Mouse (Mus musculus) myocyte (in vitro differentiated cells): ENCODE results near the gene Mcat. TPM values are rescaled to one million over a fixed set of nuclear protein-coding genes. Genes with fewer than 3 reads are reported as not detected.

Experiments
- H3K27me3 ChIP-seq: one replicate; pipeline ENCODE4 v1.6.1; 2011; ENCODE audit not compliant: control insufficient read depth, insufficient read depth, insufficient read length
- H3K36me3 ChIP-seq: one replicate; pipeline ENCODE4 v1.6.1; 2011; ENCODE audit not compliant: control insufficient read depth, insufficient read depth
- H3K4me2 ChIP-seq: one replicate; pipeline ENCODE4 v1.6.1; 2011; ENCODE audit warnings: low read depth, control low read depth
- H3K4me3 ChIP-seq: one replicate; pipeline ENCODE4 v1.5.1; 2011; ENCODE audit warnings: mild to moderate bottlenecking, control low read depth, moderate library complexity
- H3K79me2 ChIP-seq: one replicate; pipeline ENCODE4 v1.6.1; 2011; ENCODE audit not compliant: control insufficient read depth, insufficient read depth
- H3ac ChIP-seq: one replicate; pipeline ENCODE4 v1.6.1; 2011; ENCODE audit not compliant: control insufficient read depth, insufficient read length
- CEBPB ChIP-seq: IDR thresholded peaks from 2 replicates; pipeline ENCODE4 v1.6.1; 2011; ENCODE audit warnings: mild to moderate bottlenecking, moderate library complexity; ENCODE audit not compliant: poor library complexity, insufficient read depth, severe bottlenecking
- E2F4 ChIP-seq: IDR thresholded peaks from one replicate; pipeline ENCODE4 v1.6.1; 2011; ENCODE audit warnings: mild to moderate bottlenecking, control low read depth, moderate library complexity; ENCODE audit not compliant: insufficient read depth
- MAX ChIP-seq: IDR thresholded peaks from one replicate; pipeline ENCODE4 v1.6.1; 2011; ENCODE audit warnings: low read depth, mild to moderate bottlenecking, control low read depth
- MYOD1 ChIP-seq, 3 experiments: IDR thresholded peaks; one replicate each; pipeline ENCODE4 v1.6.1; 2011; ENCODE audit warnings: control low read depth in 2 of 3, low read depth in 2 of 3, mild to moderate bottlenecking in 2 of 3, moderate library complexity in 1 of 3; ENCODE audit not compliant: insufficient read length in 2 of 3, control insufficient read depth in 1 of 3
- MYOG ChIP-seq, 3 experiments: IDR thresholded peaks; one replicate each; pipeline ENCODE4 v1.6.1; 2011; ENCODE audit warnings: control low read depth in 2 of 3, low read depth in 2 of 3, mild to moderate bottlenecking in 2 of 3; ENCODE audit not compliant: insufficient read length in 2 of 3, control insufficient read depth in 1 of 3, insufficient read depth in 1 of 3
- POLR2A ChIP-seq: IDR thresholded peaks from one replicate; pipeline ENCODE4 v1.6.1; 2011; ENCODE audit warnings: low read depth, mild to moderate bottlenecking, control low read depth, moderate library complexity; ENCODE audit not compliant: insufficient read length
- POLR2AphosphoS2 ChIP-seq: IDR thresholded peaks from one replicate; pipeline ENCODE4 v1.6.1; 2011; ENCODE audit warnings: low read depth, control low read depth; ENCODE audit not compliant: insufficient read length
- REST ChIP-seq: IDR thresholded peaks from one replicate; pipeline ENCODE4 v1.6.1; 2011; ENCODE audit warnings: mild to moderate bottlenecking, control low read depth, moderate library complexity; ENCODE audit not compliant: insufficient read depth, insufficient read length
- SRF ChIP-seq: IDR thresholded peaks from one replicate; pipeline ENCODE4 v1.6.1; 2011; ENCODE audit warnings: low read depth; ENCODE audit not compliant: control insufficient read depth, insufficient read length
- TCF12 ChIP-seq: IDR thresholded peaks from one replicate; pipeline ENCODE4 v1.6.1; 2011; ENCODE audit warnings: mild to moderate bottlenecking, control low read depth; ENCODE audit not compliant: poor library complexity, insufficient read depth, severe bottlenecking
- TCF3 ChIP-seq: IDR thresholded peaks from one replicate; pipeline ENCODE4 v1.6.1; 2011; ENCODE audit warnings: low read depth, control low read depth; ENCODE audit not compliant: insufficient read length
- USF1 ChIP-seq: IDR thresholded peaks from one replicate; pipeline ENCODE4 v1.6.1; 2011; ENCODE audit warnings: low read depth, mild to moderate bottlenecking, control low read depth, moderate library complexity
- polyA plus RNA-seq: library from polyadenylated mRNA; unstranded; fragments of >200 nt; fragmentation: generic; extraction: Trizol; gene quantifications from one replicate; pipeline ENCODE4 v1.2.1, GENCODE M21; 2012; ENCODE audit warnings: missing spikeins

Mcat gene
- polyA plus RNA-seq, 1 experiment: 55.9 TPM

DNA sequence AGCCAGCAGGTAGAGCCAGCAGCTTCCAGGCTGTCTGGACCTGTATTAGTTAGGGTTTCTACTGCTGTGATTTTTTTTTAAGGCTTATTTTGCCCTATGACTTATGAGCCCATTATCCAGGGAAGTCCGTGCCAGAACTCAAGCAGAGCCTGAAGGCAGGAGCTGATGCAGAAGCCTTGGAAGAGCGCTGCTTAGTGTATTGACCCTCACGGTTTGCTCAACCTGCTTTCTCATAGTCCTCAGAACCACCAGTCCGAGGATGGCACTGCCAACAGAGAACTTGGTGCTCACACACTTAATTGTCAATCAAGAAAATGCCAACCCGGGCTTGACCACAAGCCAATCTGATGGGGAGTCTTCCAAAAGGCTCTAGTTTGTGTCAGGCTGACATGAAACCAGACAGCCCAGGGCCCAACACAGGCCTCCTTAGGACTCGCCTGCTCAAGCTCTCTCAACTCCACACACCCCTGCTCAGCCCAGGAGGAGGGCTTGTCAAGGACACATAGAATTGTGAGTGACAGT, 42.7 kb downstream of the Mcat start:
- Histone ChIP-seq H3K79me2 (no peaks in the 10 kb centered on the region), H3K36me3 (no peaks in the 10 kb centered on the region), H3ac (no peak overlapping the region), H3K4me3 (no peak overlapping the region), H3K4me2 (no peak overlapping the region), H3K27me3 (no peaks in the 10 kb centered on the region)
- TF ChIP-seq SRF (no peak), POLR2A (no peak), MAX (no peak), POLR2AphosphoS2 (no peak), CEBPB (no peak), USF1 (no peak), MYOD1 (IDR thresholded peaks at IDR 0.05; ENCODE audit: control insufficient read depth in 1 of 3, insufficient read length in 2 of 3, low read depth in 2 of 3) (no peak), TCF3 (no peak), REST (no peak), MYOG (IDR thresholded peaks at IDR 0.05; ENCODE audit: control insufficient read depth in 1 of 3, insufficient read depth in 1 of 3, insufficient read length in 2 of 3, low read depth in 2 of 3) (no peak), E2F4 (no peak), TCF12 (no peak)

DNA sequence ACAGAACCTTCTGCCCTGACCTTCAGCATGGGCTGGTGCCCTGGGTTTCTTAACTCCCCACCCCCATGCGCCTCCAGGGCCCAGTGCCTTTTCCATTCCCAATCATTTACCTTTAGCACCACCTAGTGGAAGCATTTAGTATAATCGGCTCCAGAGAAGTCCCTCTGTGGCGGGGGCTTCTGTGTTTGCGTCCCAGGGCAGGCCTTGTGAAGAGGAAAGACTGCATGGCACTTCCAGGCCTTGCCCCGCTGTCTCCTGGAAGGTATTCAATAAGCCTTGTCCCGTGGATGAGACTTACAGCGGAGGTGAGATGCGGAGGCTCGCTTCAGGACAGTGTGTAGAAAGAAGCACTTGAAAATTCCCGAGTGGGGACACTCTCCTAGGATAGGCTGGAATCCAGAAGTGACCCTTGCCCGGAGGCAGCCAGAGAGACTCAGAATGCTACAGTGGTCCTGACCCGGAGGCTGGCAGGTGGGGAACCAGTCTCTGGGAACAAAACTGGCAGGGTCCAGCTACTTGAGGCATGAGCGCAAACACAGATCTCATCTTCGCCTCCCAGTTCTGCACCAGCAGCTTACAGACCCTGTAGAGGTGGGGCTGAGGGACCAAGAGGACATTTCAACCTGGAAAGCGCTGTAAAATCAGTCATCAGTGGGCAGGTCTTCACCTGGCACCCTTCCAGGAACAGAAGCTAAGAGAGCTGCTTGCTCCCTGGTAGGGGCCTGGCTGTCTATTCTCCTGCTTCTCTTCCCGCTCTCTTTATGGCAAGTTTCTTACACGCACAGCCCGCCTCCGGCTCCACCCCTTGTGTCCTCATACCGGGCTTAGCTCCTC, 45.2 kb downstream of the Mcat start:
- Histone ChIP-seq H3K79me2 (no peaks in the 10 kb centered on the region), H3K27me3 (no peaks in the 10 kb centered on the region), H3K36me3 (no peaks in the 10 kb centered on the region), H3K4me2 (no peak overlapping the region), H3K4me3 (no peak overlapping the region), H3ac (no peak overlapping the region)
- TF ChIP-seq USF1: no peak
- no peak for TF ChIP-seq E2F4
- TF ChIP-seq POLR2A: no peak
- TF ChIP-seq TCF12: no peak
- TF ChIP-seq TCF3: no peak
- TF ChIP-seq MYOD1 (IDR thresholded peaks at IDR 0.05; ENCODE audit: control insufficient read depth in 1 of 3, insufficient read length in 2 of 3, low read depth in 2 of 3): no peak
- no peak for TF ChIP-seq POLR2AphosphoS2
- no peak for TF ChIP-seq SRF
- no peak for TF ChIP-seq MYOG (IDR thresholded peaks at IDR 0.05; ENCODE audit: control insufficient read depth in 1 of 3, insufficient read depth in 1 of 3, insufficient read length in 2 of 3, low read depth in 2 of 3)
- no peak for TF ChIP-seq CEBPB
- no peak for TF ChIP-seq REST
- no peak for TF ChIP-seq MAX

DNA sequence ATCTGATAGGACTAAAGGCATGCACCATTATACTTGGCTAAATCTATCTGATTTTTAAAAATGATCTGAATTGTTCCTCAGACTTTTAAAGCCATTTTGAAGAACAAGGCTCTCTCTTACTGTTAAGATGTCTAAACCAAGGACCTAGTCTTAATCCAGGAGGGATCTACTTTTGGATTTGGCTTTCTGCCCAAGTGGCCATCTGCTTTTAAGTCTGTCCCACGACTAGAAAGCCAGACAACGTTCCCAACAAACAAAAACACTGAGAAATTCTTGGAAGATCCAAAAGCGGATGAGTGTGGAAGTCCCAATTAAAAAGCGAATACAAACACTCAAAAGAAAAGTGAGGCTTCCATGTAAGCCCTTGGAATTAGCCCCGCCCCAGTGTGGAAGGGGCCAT, 48.6 kb downstream of the Mcat start:
- TF ChIP-seq POLR2A (no peak), REST (no peak), MYOG (IDR thresholded peaks at IDR 0.05; ENCODE audit: control insufficient read depth in 1 of 3, insufficient read depth in 1 of 3, insufficient read length in 2 of 3, low read depth in 2 of 3) (no peak), MYOD1 (IDR thresholded peaks at IDR 0.05; ENCODE audit: control insufficient read depth in 1 of 3, insufficient read length in 2 of 3, low read depth in 2 of 3) (no peak), TCF12 (no peak), TCF3 (no peak), E2F4 (no peak), SRF (no peak), CEBPB (no peak), USF1 (no peak), MAX (no peak), POLR2AphosphoS2 (no peak)
- H3K36me3 ChIP-seq: no peaks in the 10 kb centered on the region
- H3K79me2 ChIP-seq: no peaks in the 10 kb centered on the region
- H3K27me3 ChIP-seq: no peaks in the 10 kb centered on the region
- no peak overlapping the region for H3ac ChIP-seq
- H3K4me2 ChIP-seq: no peak overlapping the region
- no peak overlapping the region for H3K4me3 ChIP-seq

DNA sequence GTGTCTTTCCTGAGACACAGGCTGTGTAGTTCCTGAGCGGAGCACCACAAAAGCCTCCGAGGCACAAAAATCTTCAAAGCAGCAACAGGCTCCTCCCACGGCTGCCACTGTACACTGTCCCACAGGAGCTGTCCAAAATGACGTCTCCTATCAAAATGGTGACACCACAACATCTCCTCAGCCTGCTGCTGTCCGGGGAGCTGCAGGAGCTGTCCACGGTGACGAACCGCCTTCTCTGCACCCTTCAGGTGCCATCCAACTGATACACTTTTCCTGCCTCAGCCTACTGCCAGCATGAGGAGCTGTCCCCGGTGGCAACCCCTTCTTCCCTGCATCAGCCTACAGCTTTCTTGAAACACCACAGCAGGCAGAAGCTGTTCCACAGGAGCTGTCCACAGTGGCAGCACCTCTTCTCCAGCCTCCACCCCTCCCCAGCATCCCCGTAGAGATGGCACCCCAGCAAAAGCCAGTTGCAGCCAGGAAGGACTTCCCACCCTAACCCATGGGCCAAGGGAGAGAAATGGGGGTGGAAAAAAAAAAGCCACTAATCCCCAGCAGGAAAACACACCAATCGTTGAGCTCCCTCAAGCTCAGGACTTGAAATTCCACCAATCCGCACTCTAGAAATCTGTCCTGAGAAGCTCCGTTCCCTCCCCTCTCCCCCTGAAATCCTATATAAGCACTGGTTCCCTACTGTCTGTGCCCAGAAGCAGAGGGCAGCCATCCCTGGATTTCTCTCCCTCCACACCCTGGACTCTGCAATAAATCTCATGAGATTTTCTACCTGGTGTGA, 50.9 kb downstream of the Mcat start:
- TF ChIP-seq REST (peak; percentile 80), MAX (no peak), MYOD1 (IDR thresholded peaks at IDR 0.05; ENCODE audit: control insufficient read depth in 1 of 3, insufficient read length in 2 of 3, low read depth in 2 of 3) (no peak)
- Histone ChIP-seq H3ac (no peak overlapping the region), H3K36me3 (no peaks in the 10 kb centered on the region), H3K4me3 (no peak overlapping the region), H3K79me2 (no peaks in the 10 kb centered on the region), H3K27me3 (no peaks in the 10 kb centered on the region), H3K4me2 (no peak overlapping the region)
